Mouse (Mus musculus) layer of hippocampus, adult 9-11 months (tissue): Measurements from ENCODE around the gene Tmem81.

ENCODE experiments used
- DNase-seq: peaks from one replicate; pipeline ENCODE4 v3.0.0; 2022

Tmem81 gene

GRCm38 (mm10) chr1:132523048-132523447 is 17.0 kb downstream of the Tmem81 start:
- DNase-seq, result no peak

DNA sequence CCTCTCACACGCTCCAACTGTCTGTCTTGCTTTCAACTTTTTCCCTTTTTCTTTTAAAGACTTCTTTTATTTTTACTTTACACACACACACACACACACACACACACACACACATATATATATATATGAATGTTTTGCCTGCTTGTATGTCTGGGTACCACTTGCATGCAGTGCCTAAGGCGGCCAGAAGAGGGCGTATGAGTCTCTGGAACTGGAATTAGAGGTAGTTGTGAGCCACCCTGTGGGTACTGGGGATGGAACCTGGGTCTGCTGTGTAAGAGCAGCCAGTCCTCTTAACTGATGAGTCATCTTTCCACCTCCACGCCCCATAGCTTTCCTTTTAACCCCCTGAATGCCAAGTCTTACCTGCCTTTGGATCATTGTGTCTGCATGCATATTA is 17.9 kb downstream of the Tmem81 start:
- DNase-seq, result no peak

DNA sequence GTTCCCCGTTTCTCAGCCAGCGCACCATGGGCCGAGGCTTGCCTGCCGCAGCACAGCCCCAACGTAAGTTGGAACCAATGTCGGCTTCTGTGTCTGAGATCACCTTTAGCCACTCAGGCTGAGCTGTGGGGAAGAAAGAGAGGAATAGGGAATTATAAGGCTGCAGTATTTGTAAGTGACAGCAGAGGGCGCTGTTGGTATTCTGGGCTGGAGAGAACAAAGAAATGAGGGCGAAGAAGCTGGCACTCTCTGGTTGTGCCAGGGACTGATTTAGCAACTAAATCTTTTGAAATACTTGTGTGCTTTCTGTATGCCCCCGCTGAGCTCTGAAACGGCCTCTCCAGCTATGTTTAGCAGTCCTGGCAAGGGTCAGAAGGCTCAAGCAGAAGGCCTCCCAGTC is 19.8 kb downstream of the Tmem81 start:
- peak; percentile 77 for DNase-seq

GRCm38 (mm10) chr1:132528071-132528470 is 22.0 kb downstream of the Tmem81 start:
- no peak for DNase-seq

- DNase-seq, result no peak
Observed at GRCm38 (mm10) chr1:132528647-132529334, 22.8 kb downstream of the Tmem81 start.

GRCm38 (mm10) chr1:132530631-132531191 is 24.7 kb downstream of the Tmem81 start:
- DNase-seq, result no peak

DNA sequence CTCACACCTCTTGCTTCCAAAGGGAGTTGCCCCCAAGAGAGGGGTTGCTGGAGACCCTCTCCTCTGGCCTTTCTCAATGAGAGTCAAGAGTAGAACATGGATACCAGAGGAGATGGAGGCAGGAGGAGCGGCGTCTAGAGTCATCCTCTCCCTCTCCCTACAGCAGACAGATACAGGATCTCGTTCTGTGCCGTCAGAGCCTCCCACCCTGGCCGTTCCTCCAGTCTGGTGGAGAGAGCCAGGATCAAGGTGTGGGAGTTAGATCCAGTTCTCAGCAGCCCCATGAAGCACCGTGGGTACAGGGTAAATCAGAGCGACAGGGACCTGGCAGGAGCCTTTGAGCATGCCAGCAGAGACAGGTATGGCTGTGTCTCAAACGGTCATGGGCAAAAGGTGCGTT is 26.5 kb downstream of the Tmem81 start:
- no peak for DNase-seq

DNA sequence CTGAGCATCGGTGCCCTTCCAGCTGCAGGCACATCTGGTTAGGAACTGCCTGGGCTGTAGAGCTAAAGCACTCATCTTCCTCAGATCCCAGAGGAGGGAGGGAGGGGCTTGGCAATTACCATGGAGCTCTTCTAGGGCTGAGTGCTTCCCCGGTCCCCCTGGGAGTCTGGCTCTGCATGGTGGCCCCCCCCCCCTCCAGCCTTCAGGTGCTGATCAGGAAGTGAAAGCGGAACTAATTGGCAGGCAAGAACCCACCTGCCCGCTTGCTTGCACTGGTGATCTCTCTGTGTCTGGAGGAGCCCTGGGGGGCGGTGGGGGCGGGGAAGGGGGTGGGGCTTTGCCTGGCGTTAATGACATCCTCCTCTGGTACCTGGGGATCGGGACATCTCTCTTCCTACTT is 27.8 kb downstream of the Tmem81 start:
- no peak for DNase-seq

DNA sequence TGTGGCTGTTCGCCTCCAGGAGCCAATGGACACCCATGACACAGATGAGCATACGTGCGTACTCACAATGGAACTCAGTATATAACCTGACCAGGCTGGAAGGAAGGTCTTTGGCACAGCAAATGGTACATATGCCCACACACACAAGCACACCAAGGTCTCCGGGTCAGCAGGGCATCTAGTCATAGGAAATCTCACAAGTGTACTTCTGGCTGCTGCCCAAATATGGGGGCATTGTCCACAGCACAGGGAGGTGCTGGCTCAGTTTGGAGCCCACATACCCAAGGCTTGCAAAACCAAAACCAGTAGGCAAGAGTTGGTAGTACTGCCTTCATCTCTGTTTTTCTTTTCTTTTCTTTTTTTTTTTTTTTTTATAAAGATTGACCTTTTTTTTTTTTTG is 29.5 kb downstream of the Tmem81 start:
- no peak for DNase-seq

DNA sequence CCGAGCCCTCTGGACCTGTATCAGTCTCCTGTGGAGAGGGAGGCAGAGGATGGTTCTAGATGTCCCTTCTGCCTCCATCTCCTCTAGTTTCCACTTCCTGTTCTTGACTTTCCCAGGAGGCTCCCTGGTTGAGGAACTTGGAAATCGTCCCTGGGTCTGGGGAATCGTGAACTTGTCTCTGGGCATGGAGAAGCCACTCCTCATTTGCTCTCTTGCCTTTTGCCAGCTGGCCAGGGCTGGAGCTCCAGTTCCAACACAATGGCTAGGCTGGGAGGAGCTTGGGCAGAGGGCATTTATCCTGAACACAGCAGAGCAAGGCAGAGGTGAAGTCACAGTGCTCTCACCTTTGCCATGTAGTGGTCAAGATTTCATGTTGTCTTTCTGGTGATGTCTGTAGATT is 30.4 kb downstream of the Tmem81 start:
- no peak for DNase-seq

GRCm38 (mm10) chr1:132537736-132538135 is 31.7 kb downstream of the Tmem81 start:
- DNase-seq, result peak; percentile 86

- no peak for DNase-seq
Observed at GRCm38 (mm10) chr1:132540701-132541100, 34.7 kb downstream of the Tmem81 start.

DNA sequence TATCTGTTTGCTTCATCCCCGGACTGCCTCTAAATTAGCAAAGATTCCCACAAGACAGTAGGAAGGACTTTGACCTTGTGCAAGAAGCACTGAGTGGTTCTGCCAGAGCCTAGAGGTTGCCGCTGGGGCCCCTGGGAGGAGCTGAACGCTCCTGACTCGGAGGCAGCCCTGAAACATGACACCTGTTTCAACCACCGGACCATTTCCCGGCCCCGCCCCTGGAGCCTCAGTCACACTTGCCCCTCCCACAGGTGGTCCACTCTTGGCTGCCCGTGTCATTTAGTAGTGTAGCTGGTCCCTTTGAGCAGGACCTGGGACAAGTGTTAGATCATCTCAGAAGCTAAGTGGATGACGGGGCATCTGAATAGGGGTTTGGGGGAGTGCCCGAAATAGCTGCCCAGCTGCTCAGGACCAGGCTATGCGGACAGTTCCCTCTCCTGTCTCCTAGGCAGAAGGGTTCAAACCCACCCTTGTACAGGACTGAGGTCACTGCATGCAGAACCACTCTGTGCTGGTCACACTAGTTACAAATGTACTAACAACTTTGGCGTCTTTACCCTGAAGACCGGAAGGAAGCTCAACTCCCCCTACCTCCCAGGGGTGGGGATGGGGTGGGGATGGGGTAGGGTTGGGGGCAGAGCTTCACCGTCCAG is 35.3 kb downstream of the Tmem81 start:
- DNase-seq, result no peak

DNA sequence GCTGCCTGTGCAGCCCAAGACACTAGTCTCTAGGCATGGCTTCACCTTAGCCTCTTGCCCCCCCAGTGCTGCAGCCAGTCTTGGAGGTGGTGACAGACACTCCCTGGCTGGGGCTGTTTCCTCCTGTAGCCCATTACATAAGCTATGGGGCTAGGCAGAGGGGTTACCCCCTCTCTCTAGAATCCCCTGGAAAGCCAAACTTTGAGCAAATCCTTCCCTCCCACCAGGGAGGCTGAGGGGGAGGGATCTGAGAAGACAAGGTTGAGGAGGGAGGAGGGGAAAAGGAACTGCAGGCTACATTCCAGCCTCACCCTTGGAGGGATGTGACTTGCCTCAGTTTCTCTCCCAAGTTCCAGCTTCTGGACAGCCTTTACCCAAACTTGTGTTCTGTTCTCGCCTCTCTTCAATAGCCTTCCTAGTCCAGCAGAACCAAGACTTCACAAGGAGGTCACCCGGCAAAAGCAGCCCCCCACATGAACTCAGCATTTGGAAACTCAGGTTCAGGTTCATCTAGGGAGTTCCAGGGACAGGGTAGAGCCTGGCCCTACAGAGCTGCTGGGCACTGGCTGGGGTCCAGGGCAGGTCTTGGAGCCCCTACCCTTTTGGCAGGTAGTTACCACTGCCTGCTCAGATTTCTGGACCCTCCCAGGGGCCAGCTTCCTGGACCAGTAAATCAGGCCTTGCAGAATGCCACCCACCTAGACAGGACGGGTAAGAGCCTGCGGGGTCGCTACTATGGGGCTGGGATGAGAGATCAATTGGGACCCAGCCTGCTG is 36.0 kb downstream of the Tmem81 start:
- DNase-seq, result no peak

- peak; percentile 82 for DNase-seq
Observed at GRCm38 (mm10) chr1:132542762-132543306, 36.8 kb downstream of the Tmem81 start, which contains the start of gene Cntn2. TSS of gene Cntn2 (minus strand) at chr1:132543256.

DNA sequence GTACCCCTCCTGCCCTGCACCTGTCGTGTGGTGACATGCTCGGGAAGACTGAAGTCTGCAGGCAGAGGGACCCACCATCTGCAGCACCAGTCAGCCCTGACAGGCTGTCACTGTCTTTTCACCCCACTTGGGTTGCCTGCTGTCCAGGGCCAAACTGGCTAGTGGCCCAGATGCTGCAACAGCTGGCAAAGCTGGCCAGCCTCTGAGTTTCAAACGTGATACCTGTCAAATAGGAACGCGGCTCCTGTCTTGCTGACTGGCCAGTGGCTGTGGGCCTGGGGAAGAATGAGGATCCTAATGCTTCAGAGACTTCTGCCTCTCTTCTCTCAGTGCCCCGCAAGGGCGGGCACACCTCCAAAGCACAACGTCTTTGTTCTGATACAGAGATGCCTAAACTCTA is 37.8 kb downstream of the Tmem81 start:
- no peak for DNase-seq

DNA sequence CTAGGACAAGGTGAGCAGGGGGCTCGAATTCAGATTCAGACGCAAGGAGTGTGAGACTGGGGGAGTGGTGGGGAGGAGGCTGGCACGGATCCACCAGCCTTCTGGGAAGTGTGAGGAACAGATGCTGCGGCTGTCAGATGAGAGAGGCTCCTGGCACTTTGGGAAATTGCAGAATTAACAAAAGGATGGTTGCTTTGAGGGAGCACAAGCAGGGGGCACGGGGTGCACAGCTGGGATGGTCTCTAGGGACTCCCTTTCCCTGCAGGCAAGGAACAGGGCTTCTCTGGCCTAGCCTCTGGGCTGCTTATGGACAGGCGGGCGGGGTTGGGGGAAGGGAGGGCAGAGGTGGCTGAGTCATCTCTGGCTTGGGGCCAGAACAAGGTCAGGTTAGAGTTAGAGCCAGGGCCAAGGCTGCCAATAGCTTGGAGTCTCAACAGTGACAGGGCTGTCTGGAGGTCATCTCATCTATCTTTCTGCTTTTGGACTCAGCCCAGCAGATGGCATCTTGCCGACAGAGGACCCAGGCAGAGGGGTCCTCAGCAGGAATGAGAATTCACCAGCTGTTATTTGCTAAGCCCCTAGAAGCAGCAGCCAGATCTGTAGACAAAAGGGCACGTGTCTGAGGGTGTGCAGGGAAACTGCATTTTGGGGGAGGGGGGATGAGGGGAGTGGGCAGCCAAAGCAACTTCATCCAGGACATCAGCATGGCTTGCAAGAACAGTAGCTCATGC is 52.0 kb downstream of the Tmem81 start:
- DNase-seq, result no peak
